Mouse (Mus musculus): ENCODE data around the gene Mob3b.

Gene Mob3b

DNA sequence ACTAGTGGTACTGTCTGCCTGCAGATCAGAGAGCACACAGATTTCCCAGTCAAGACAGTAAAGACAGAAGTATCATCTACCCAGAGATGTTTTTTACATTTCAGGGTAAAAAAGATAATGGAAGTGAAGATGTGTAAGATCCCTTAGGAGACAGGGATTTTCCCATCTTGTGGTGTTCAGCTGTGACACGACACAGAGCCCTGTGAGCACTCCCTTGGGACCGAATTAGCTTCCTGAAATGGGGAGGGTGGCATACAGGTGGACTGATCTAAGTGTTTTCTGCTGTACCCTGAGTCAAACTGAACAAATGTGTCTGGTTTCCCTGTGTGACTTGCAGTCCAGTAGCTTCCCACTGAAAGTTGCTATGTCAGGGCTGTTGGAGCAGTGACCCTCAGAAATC, 42.3 kb downstream of the Mob3b start:
- no peak for DNase-seq (ENCODE audit: low read depth, low spot score)

DNA sequence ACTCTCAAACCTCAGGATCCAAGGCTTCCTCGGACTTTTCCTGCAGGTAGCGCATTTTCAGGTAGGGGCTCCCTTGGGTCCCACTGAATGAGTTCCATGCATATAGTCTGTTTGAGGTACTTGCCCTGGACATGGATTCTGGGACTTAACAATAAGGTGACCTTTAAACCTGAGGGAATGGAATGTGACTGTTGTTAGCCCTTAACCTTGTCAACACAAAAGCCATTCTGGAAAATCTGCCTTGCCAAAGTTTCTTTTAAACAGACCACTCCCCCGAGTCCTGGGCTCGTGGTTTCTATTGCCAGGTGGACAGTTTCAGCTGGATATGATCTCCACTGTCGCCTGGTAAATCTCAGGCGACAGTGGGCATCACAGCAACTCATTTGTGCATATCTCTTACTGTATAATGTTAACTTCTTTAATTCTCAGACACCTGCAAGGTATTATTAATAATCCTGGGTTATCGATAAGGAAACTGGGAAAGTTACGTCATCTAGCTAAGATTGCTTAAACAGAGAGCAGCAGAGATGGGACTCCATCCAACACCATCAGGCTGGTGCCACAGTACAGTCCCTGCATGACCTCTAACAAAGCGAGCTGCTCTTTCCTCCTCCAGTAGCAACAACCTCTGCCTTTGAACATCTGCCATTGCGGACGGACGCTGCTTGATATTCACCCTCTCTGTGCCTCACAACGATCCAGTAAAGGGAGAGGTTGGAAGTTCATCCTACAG, 43.6 kb downstream of the Mob3b start:
- DNase-seq (ENCODE audit: low read depth, low spot score): no peak

DNA sequence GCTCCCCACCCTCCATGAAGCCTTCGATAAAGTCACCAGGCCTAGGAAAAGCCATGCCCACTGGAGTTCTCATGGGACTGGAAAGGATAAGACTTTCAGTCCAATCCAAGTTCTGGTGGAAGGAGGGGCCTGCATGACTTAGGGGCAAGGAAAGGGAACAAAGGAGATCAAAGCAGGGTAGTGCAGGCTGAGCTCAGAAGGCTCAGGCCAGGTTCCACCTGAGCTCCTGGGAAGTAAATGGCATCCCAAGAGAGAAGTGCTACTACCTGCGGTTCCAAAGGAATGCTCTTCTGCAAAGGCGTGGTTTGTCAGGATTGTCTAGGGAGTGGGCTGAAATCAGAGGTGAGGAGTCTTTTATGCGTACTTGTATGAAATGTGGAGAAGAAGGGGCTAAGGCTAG, 44.8 kb downstream of the Mob3b start:
- DNase-seq (ENCODE audit: low read depth, low spot score): no peak

DNA sequence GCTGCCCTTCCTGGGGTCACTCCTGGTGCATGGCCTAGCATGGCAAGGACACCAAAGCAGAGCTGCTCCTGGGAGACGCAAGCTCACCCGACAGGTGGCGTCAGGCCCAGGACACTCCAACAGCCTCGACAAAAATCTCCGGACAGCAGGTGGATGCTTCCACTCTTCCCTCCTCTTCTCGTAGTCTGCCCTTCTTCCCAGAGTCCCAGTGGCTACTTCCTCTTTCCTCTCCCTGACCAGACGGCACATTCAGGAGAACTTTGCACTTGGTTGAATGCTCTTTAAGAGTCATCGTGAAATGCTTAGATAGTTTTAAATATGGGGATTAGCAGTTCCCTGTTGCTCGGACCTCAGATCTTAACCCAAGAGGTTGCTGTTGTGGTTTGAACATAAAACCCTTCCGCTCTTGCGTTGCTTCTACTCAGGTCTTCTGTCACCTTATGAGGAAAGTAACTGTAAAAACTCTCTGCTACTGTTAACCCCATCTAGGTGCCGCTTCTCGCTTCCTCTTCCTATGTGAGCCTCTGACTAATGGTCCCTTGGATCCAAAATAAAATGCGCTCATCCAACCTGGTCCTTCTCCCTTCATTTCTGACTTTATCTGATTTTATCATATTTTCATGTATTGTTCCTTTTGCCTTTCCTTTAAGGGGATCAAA, 52.0 kb downstream of the Mob3b start:
- no peak for DNase-seq (ENCODE audit: low read depth, low spot score)

DNA sequence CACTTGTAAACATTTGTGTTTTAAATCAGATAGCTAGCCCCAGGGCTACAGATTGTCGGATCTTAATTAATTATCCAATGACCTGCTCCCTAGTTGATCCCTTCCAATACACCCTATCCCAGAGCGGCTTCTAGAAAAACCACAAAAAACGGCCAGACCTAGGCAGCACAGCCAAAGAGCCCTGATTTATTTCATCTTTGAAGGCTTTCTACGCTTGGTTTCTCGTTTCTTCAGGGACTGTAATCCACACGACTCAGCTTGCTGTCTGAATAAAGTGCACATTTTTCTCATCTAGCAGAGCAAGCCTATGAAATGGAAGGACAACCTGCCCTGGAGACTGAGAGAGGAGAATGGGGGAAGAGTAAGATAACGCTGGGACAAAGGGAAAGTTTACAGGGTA, 56.1 kb downstream of the Mob3b start:
- DNase-seq (ENCODE audit: low read depth, low spot score): no peak

DNA sequence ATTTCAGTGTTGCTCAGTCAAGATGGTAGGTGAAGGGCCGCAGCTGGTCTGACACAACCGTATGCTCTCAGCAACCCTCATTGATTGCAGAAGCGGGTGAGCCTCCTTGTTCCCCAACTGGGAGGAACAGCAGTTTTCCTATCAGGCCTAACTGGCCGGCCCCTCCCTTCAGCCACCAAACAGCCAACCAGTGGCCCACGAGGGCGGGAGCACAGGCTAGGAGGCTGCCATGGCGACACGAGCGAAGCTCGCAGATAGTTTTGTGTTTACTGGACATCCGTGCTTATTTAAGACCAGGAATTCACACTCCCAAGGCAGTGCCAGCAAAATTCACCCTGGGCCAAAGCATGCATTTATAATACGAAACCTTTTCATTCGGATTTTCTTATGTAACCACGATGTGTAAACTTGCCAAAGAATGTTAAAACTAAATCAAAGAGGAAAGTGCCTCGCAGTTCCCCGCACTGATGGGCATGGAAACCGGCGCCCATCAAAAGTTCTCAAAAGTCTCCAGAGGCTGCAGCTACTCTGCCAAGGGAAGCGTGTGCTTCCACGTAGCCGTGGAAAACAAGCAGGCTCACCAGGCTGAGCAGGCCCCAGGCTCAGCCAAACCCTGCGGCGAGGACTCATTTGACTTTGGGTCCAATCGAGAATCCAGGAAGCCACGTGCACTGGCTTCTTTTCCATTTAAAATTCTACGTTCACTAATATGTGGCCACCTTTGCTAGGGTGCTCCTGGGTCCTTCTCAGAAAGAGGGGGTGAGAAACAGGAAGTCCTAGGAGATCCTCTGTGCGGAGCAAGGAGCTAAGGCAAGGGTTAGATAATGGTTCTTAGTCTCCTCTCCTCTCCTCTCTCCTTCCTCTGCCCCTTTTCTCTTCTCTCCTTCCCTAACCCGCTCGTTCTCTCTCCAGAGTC, 57.2 kb downstream of the Mob3b start:
- peak; percentile 29 for DNase-seq (ENCODE audit: low read depth, low spot score)

DNA sequence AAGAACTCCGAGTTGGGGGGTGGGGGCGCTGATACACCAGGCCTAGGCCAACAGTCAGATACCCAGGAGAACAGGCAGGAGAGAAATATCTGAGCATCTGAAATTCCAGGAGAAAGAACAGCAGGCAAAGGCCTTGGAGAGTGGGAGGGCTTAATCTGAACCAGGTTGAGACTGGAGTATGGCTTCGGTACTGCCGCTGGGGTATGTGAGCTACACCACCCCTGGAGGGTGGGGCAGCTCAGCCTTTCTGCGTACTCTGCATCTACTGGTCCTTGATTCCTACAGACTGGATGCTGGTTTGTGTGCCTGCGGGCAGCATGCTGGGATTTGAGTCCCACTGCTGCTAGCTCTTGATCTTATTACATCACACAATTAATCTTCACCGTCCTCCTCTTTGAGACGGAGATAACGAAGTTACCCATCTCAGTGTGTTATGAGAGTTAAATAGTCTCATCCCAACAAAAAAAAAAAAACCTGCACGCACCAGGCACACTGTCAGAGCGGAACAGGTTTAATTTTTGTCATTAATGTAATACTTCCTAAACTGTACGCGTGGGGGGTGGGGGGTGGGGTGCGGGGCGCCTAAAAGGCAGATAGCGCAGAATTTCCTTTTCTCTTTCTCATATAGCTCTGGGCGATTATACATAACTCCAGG, 57.9 kb downstream of the Mob3b start:
- DNase-seq (ENCODE audit: low read depth, low spot score): no peak

DNA sequence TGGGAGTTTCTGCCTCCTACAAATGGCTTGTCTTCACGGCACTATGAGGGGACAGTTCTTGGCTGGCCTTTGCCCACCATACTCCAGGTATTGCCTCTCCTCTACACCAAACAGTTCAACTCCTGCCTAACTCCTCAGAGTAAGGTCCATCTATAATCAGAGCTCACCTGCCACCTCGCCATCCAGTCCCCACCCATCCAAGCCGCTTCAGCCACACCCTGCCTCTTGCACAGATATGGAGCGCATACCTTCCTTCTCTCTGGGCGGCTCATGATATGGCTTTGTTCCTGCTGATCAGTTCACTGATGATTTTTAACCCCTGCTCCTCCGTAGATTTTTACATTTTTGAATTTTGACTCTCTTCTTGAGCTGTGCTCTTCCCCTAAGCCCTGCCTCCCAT, 58.7 kb downstream of the Mob3b start:
- no peak for DNase-seq (ENCODE audit: low read depth, low spot score)

DNA sequence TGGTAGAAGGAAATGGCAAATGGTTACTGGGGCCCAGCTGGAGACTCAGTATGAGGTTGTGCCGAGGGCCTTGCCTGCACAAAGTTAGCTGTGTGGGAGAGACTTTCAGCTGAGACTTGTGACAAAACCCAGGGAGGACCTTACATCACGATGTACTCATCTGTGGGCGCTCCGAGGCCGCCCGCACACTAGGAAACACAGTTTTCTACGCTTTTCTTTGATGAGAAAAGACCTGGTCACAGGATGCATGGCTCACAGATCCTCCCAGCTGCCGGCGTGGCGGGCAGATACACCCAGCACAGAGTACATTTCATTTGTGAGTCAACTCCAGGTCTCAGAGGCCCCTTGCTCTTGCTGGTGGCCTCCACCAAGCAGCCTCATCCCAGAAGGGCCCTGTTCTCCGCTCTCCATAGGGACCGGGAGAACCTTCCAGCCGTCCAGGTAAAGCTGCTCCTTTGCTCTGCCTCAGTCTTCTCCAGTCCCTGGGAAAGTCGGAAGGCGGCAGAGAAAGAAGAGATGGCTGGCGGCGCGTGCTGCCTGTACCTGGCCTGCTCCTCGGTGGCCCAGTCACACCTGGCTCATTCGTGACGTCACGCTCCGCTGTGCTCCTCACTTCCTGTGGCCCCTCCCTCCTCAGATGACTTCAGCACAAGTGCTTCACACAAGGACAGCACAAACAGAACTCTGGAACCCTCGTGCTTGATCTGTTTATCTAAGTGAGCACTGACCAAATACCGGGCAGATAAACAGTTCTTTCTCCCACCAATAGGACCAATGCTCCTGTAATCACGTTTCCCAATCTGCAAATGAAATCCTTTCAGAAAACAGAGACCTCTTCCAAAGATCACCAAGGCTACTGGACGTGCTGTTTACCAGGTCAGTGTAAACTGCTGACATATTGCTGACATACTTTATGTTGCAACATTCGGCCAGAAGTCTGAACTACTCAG, 60.8 kb downstream of the Mob3b start:
- DNase-seq (ENCODE audit: low read depth, low spot score): peak; percentile 71

DNA sequence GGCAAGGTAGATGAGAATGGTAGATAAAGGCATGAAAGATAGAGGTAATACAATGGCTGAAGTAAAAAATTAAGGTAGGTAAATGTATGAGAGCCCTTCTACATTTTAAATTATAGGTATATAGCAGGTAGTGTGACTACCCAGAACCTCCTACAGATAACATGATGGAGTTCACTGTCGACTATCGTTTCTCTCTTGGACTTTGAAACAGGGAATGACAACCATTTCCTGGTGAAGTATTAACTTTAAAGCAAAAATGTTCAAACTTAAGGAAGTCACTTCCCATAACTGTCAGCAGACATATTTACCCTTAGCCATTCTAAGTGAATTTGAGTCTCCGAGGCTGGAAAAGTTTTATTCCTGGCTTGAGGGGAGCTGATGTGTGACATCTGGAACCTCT, 64.8 kb downstream of the Mob3b start:
- DNase-seq (ENCODE audit: low read depth, low spot score): no peak

DNA sequence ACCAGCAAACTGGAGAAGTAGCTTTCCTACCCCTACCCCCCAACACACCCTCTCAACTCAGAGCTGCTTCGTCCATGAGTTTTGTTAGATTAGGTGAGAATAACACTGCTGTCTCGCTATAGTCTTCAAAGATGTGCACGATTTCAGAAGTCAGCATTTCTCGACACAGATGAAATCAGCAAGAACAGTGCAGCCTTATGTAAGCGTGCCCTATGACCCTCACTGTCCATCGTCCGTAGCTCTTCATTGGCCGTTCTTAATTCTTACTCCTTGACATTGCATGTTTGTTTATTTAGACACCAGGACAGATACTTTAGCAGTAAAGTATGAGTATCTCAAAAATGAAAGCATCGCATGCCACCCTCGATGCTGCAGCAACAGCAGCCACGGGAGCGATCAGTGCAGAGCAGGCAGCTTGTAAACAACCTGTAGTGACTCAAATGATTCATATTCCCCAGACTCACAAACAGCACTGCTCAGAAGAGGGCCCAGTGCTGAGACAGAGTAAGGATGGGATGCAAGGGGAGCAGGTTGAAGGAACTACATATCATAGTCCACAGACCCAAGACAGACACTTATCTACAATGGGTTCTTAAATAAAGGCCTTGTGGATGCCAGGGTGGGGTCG, 66.0 kb downstream of the Mob3b start:
- DNase-seq (ENCODE audit: low read depth, low spot score): no peak

DNA sequence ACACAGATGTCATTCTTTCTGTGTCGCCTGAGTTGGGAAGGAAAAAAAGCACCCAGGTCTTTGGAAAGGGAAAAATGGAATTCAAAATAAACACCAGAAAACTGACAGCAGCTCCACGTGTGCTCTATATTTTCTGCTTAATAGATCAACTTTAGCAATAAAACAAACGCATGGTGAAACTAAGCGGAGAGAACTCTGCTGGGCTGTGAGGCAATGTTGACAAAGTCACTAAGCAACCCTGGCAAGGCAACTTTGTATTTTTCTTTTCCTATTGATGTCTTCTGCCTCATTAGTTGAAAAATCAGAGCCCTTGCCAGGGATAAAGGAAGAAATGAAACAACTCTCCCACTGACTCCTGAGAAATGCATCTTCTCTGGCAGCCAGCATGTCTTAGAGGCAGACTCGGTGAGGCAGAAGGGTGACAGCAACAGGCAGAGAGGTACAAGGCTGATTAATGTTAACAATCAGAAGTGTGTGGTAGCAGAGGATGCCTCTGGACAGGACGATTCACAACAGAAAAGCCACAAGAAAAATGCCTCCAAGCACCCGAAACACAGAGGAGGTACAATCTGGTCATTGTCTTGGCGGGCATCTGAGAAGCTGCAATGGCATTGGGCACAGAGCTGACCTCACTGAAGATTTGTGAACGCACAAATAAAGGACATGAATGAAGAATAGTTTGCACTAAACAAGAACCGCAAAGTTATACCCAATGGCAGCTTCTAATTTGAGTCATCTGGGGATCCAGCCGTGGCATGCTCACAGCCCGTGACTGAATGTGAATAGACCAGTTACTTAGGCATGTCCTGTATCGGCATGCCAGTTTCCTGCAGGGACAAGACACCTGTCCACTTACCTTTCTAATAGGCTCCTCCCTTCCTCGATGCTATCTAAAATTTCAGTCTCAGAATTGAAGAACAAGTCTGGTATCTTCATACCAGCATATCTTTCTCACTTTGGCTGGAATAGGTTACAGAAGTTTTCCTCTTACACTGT, 67.7 kb downstream of the Mob3b start:
- DNase-seq (ENCODE audit: low read depth, low spot score): no peak

DNA sequence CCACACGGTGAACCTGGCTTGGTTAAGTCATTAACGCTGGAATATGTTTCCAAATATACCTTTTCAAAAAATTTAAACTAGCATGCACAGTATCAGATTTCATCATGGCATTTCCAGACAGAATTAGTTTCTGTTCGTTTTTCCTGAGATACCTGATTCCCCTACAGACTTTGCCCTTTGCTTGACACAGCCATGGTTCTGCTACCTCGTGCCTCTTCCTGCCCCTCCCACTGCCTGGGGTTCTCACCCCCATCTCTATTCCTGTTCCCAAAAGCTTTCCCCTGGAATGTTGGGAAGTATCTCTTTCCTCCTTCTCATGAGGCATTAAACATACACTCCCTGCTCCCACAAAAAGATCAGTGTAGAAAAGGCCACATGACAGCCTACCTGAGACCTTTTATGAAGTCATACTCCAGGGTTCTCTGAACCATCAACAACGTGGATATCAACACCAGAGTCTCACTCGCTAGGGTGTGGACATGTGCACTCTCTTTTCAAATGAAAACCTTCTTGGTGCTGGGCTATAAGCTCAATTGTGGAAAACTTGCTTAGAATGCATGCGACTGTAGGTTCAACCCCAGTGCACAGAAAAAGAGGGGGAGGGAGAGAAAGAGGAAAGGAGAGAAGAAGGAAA, 71.1 kb downstream of the Mob3b start:
- DNase-seq (ENCODE audit: low read depth, low spot score): no peak

DNA sequence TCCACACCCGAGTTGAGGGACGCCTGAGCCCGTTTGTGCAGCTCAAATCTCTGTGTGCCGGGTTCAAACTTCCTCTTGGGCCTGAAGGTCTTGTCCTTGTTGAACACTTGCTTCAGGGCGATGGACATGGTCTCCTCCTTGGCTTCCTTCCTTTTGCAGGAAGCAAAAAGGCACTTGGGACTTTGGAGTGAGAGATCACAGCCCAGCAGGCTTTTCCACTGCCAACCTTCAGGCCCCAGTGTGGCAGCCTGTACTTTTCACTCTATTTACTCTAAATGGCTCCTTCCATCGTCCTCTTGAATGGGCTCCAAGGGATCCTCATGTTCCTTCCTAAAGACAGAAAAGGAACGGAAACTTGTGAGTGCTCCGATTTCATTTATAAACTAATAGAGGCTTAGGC, 73.2 kb downstream of the Mob3b start:
- no peak for DNase-seq (ENCODE audit: low read depth, low spot score)

DNA sequence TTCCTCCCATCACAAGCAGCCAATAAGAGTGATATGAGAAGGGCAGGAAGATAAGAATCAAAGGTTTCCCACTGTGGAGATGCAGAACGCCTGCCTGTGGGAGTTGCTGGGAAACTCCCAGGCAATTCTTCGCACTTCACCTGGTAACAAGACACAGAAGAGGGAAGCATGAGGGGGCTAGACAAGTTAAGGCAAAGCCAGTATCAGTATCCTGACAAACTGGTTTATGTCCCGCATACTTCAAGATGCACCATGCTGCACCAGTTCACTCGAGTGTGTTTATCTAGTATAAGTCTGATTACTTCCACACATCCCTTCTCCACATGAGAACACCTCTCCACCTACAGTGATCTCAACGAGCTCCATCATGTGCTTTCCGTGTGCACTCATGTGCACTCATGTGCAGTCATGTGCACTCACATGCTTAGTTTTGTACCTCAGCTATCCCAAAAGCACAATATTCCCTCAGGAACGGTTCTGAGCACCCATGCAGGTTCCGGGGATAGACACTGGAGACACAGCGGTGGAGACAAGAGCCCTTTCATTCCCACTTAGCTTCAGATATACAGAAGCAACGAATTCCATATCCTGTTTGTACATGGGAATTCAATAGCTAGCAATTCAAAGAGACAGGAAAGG, 74.7 kb downstream of the Mob3b start:
- no peak for DNase-seq (ENCODE audit: low read depth, low spot score)

DNA sequence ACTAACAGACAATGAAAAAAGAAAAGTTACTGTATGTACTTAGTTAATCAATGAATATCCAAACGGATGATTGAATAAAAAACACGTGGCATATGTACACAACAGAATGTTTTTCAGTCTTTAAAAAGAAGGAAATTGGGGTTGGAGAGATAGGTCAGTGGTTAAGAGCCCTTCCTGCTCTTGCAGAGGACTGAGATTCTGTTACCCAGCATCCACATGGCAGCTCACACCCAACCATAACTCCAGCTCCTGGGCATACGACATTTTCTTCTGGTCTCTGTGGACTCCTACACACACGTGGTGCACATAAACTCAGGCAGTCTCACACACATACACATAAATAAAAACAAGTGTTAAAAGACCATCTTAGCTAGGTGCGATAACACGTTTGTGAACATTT, 77.0 kb downstream of the Mob3b start:
- DNase-seq (ENCODE audit: low read depth, low spot score): no peak

DNA sequence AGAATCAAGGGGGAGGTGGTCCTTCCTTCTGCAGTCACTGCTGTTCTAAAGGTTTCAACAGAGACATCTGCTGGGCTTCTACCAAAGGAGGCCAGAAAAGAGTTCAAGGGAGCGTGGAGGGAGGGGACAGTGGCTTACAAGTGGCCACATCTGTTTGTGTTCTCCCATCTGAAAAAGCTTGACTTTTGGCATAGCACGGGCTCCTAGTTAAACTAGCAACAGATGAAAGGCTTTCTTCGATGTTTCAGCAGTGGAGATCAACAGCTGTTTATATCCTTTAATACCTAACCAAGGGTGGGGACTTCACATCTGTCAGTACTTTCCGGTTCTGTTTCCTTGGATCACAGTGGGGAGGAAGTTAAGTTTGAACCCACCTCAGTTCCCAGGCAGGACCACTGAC, 88.5 kb downstream of the Mob3b start:
- DNase-seq (ENCODE audit: low read depth, low spot score): no peak

DNA sequence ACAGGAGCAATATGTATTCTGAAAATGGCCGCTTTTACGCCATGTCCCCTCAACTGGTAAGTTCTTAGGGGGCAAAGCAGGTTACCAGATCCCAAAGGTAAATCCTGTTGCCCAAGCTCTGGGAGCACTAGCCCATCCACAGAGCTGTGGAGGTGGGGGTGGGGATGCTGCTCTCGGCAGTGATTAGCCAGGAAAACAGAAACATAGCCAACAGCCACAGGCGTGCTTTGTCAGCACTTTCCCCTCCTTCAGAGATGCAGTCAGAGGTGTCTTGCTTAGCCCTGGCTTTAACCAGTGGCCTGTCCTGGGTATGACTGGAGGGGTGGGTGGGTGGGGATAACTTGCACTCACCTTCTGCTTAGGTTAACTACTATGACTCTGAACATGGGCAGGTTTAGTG, 91.1 kb downstream of the Mob3b start:
- DNase-seq (ENCODE audit: low read depth, low spot score): no peak

Measured in CD4-positive helper T cell, adult 2 months (primary cell).